Mouse (Mus musculus): ENCODE measurements around the gene Srpk2. TPM values are rescaled to one million over a fixed set of nuclear protein-coding genes. Genes with fewer than 3 reads are reported as not detected.

Srpk2 gene
- polyA plus RNA-seq, 1 experiment from 2014 or later: 9.2 TPM

DNA sequence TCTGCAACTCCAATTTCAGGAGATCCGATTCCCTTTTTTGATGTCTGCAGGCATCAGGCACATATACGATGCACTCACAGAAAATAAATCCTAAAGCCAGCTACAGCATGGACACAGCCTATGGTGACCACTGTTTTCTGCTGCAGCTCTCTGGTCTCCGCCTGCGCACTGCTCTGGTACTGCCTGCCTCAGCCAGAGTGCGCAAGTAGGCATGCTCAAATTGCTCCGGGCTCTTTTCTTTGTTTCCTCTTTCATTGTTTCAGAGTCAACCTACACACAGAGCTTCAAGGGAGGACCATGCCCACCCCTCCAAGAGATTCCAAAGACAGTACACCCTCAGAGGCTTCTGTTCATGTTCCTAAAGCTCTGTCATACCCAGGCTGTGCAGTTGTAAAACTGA, 175.8 kb downstream of the Srpk2 start:
- no peak for ATAC-seq
- no peak overlapping the region for H3K9ac ChIP-seq
- WGBS (ENCODE audit: insufficient replicate concordance): 85% methylated on average over 6 of the region's 6 CpGs
- no peak overlapping the region for H3K4me3 ChIP-seq
- no peak overlapping the region for H3K4me2 ChIP-seq
- no peaks in the 10 kb centered on the region for H3K9me3 ChIP-seq (replicated peaks)
- no peak overlapping the region for H3K27ac ChIP-seq
- H3K4me1 ChIP-seq: no peaks in the 10 kb centered on the region
- peaks cover 28% of the 10 kb centered on the region for H3K36me3 ChIP-seq
- no peaks in the 10 kb centered on the region for H3K27me3 ChIP-seq (replicated peaks)

DNA sequence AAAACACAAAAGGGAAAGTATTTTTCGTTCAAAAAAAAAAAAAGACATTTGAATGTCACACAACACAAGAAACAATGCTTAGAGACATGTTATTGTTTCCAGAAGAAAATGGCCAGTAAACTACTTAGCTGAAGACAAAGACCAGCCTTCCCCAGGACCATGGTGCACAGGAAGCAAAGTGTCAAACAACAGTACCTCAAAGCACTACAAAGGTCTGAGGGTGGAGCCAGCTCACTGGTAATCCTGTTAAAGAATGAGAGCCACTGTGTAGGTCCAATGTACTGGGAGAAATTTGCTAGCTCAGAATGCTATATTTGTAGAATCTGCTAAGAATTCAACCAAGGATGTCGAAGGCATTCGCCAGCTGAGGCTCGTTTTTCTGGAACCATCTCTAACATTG, 177.2 kb downstream of the Srpk2 start:
- Histone ChIP-seq H3K4me1 (no peaks in the 10 kb centered on the region), H3K4me2 (no peak overlapping the region), H3K27ac (no peak overlapping the region), H3K36me3 (peaks cover 26% of the 10 kb centered on the region), H3K27me3 (replicated peaks) (no peaks in the 10 kb centered on the region), H3K9me3 (replicated peaks) (no peaks in the 10 kb centered on the region), H3K9ac (no peak overlapping the region), H3K4me3 (no peak overlapping the region)
- ATAC-seq: no peak
- WGBS (ENCODE audit: insufficient replicate concordance): 78% methylated on average over 4 of the region's 4 CpGs

DNA sequence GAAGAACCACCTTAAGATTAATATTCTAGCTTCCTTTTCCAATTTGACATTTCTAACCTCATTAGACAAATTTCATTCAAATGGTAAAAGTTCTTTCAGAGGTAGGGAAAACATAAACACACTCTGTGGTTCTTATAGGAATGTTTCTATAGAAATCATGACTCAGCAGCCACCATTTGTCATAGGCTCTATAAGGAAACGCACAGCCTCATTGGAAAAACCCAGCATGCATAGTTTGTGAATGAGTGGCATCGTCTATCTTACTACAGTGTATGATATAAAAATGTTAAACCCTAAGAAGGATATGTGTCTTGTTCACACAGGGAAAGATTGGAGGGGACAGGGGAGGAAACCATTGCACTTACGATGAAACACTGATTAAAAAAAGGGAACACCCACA, 178.8 kb downstream of the Srpk2 start:
- Histone ChIP-seq H3K4me2 (no peak overlapping the region), H3K4me1 (no peaks in the 10 kb centered on the region), H3K9ac (no peak overlapping the region), H3K36me3 (peaks cover 43% of the 10 kb centered on the region), H3K27me3 (replicated peaks) (no peaks in the 10 kb centered on the region), H3K9me3 (replicated peaks) (no peaks in the 10 kb centered on the region), H3K27ac (no peak overlapping the region), H3K4me3 (no peak overlapping the region)
- WGBS (ENCODE audit: insufficient replicate concordance): 81% methylated on average over 3 of the region's 3 CpGs
- no peak for ATAC-seq

DNA sequence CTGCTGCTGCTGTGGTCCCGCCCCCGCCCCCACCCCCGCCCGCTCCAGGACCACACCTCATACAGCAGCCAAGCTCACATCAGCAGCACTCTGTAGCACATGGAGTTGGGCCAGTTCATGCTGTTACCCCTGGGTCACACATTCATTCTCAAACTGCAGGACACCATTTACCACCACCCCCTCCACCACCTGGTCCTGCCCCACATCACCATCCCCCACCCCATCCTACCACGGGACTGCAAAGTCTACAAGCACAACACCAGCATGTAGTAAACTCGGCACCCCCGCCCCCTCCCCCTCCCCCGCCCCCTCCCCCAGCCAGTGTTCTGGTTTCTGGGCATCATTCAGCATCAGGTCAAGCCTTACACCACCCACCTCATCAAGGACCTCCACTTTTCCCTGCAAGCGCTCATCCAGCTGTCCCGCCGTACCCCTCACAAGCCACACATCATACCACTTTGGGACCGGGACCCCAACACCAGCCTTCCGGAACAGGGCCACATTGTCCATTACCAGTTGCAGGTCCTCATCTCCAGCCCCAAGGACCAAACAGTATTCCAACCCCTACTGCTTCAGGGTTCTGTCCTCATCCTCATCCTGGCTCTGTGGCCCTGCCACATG, 182.0 kb downstream of the Srpk2 start:
- Histone ChIP-seq H3K27ac (no peak overlapping the region), H3K9ac (no peak overlapping the region), H3K36me3 (peaks cover 71% of the 10 kb centered on the region), H3K4me3 (no peak overlapping the region), H3K4me2 (no peak overlapping the region), H3K9me3 (replicated peaks) (no peaks in the 10 kb centered on the region), H3K4me1 (no peaks in the 10 kb centered on the region), H3K27me3 (replicated peaks) (no peaks in the 10 kb centered on the region)
- 86% methylated on average over 13 of the region's 13 CpGs for WGBS (ENCODE audit: insufficient replicate concordance)
- peak; percentile 35 for ATAC-seq

DNA sequence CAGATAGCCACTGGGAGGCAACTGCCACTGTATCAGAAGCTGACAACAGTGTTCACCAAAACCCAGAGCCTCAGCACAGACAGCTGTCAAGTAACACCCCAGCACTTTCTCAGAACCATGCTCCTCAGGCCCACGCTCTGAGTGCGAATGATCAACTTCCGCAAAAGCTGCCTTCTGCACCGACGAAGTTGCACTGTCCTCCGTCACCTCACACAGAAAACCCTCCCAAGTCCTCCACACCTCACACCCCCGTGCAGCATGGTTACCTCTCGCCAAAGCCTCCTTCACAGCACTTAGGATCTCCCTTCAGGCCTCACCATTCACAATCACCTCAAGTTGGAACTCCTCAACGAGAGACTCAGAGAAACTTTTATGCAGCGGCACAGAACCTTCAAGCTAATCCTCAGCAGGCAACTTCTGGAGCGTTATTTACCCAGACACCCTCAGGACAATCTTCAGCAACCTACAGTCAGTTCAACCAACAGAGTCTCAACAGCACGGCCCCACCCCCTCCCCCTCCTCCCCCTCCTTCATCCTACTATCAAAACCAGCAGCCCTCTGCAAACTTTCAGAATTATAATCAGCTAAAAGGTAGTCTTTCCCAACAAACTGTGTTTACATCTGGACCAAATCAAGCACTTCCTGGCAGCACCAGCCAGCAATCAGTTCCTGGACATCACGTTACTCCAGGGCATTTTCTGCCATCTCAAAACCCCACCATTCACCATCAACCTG, 182.7 kb downstream of the Srpk2 start:
- 0 out of 2 replicates have a peak, but pooled peaks have one; percentile 5 for ATAC-seq
- Histone ChIP-seq H3K36me3 (peaks cover 76% of the 10 kb centered on the region), H3K9ac (no peak overlapping the region), H3K27ac (no peak overlapping the region), H3K4me3 (no peak overlapping the region), H3K27me3 (replicated peaks) (no peaks in the 10 kb centered on the region), H3K9me3 (replicated peaks) (no peaks in the 10 kb centered on the region), H3K4me2 (no peak overlapping the region), H3K4me1 (no peaks in the 10 kb centered on the region)
- WGBS (ENCODE audit: insufficient replicate concordance): 83% methylated on average over 13 of the region's 13 CpGs

DNA sequence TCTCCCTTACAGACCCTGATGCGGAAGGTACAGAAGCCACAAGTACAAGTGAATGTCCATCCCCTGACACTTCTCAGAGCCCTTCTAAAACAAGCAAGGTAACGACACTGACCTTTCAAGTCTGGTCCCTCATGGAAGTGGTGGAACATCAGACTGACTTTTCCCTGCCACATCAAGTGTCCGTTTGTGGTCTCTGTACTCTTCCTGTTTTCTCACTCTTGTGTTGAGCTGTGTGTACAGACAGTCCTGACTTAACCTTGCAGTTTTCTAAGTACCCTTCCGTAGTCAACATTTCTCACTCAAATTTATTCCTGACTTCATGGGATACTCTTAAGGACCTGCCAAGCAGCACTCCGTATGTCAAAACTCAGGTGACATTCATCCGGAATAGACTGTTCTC, 183.7 kb downstream of the Srpk2 start:
- 78% methylated on average over 6 of the region's 6 CpGs for WGBS (ENCODE audit: insufficient replicate concordance)
- Histone ChIP-seq H3K36me3 (peaks cover 86% of the 10 kb centered on the region), H3K4me2 (no peak overlapping the region), H3K9ac (no peak overlapping the region), H3K4me3 (no peak overlapping the region), H3K27ac (no peak overlapping the region), H3K4me1 (no peaks in the 10 kb centered on the region), H3K27me3 (replicated peaks) (no peaks in the 10 kb centered on the region), H3K9me3 (replicated peaks) (no peaks in the 10 kb centered on the region)
- no peak for ATAC-seq

DNA sequence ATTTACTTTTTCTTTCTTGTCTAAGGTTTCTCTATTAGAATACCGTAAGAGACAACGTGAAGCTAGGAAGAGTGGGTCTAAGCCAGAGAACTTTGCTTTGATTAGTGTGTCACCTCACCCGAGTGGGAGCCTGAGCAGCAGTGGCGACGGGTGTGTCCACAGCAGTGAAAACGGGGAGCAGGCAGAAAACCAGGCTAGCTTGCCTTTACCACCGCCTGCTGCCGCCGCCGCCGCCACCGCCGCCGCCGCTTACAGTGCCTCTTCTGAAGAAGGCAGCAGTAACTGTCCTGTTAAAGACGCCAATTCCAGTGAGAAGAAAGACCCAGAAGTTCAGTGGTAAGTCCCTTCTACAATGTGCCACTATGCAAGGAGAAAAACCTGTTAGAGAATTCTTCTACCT, 185.2 kb downstream of the Srpk2 start:
- ATAC-seq: no peak
- no peak overlapping the region for H3K4me2 ChIP-seq
- H3K27me3 ChIP-seq (replicated peaks): no peaks in the 10 kb centered on the region
- H3K9me3 ChIP-seq (replicated peaks): no peaks in the 10 kb centered on the region
- no peak overlapping the region for H3K4me3 ChIP-seq
- no peak overlapping the region for H3K27ac ChIP-seq
- 90% methylated on average over 16 of the region's 16 CpGs for WGBS (ENCODE audit: insufficient replicate concordance)
- no peak overlapping the region for H3K9ac ChIP-seq
- H3K4me1 ChIP-seq: no peaks in the 10 kb centered on the region
- H3K36me3 ChIP-seq: peaks cover 84% of the 10 kb centered on the region

DNA sequence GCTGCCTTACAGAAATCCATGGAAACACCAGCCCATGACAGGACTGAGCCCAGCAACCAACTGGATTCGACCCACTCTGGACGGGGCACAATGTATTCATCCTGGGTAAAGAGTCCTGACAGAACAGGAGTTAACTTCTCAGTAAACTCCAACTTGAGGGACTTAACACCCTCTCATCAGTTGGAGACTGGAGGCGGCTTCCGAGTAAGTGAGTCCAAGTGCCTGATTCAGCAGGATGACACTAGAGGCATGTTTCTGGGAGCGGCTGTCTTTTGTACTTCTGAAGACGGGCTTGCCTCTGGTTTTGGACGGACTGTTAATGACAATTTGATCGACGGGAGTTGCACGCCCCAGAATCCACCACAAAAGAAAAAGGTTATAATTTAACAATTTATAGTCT, 186.5 kb downstream of the Srpk2 start:
- H3K27me3 ChIP-seq (replicated peaks): no peaks in the 10 kb centered on the region
- 91% methylated on average over 10 of the region's 10 CpGs for WGBS (ENCODE audit: insufficient replicate concordance)

DNA sequence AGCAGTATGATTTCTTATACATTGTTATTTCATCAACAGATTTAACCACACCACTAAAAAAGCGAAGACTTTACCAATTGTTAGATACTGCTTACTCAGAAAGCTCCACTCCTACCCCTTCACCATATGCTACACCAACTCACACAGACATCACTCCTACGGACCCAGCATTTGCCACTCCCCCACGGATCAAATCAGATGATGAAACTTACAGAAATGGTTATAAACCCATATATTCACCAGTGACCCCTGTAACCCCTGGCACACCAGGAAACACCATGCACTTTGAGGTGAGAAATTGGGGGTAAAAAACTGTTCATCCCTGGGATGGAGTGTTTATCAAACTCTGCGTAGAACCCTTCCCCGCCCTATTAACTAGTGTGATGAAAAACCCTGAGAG, 187.5 kb downstream of the Srpk2 start:
- 89% methylated on average over 5 of the region's 5 CpGs for WGBS (ENCODE audit: insufficient replicate concordance)
- peaks cover 90% of the 10 kb centered on the region for H3K36me3 ChIP-seq
- ATAC-seq: no peak

More for the DNA sequence above, 186.5 kb downstream of the Srpk2 start:
- ATAC-seq: no peak
- no peak overlapping the region for H3K4me3 ChIP-seq
- no peak overlapping the region for H3K4me2 ChIP-seq
- no peak overlapping the region for H3K27ac ChIP-seq
- peaks cover 90% of the 10 kb centered on the region for H3K36me3 ChIP-seq
- H3K4me1 ChIP-seq: no peaks in the 10 kb centered on the region
- H3K9me3 ChIP-seq (replicated peaks): no peaks in the 10 kb centered on the region
- no peak overlapping the region for H3K9ac ChIP-seq

DNA sequence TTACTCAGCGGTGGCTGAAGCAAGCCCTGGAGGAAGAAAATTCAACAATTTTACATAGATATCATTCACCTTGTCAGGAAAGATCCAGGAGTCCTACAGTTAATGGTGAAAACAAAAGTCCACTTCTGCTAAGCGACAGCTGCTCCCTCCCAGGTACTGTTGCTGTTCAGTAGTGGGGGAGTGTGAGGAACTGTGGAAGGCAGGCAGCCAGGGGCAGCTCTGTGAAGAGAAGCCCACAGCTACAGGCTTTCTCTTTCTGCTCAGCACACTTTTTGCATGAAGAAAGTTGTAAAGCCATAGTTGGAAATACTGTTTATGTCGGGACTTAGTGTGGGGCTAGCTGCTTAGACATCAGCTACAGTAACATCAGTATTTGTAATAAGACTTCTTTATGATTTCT, 188.0 kb downstream of the Srpk2 start:
- H3K4me3 ChIP-seq: no peak overlapping the region
- H3K4me2 ChIP-seq: no peak overlapping the region
- H3K9ac ChIP-seq: no peak overlapping the region
- no peak for ATAC-seq
- H3K27ac ChIP-seq: no peak overlapping the region
- peaks cover 88% of the 10 kb centered on the region for H3K36me3 ChIP-seq
- whole genome bisulfite sequencing (ENCODE audit: insufficient replicate concordance): 93% methylated on average over 3 of the region's 3 CpGs
- H3K9me3 ChIP-seq (replicated peaks): no peaks in the 10 kb centered on the region
- no peaks in the 10 kb centered on the region for H3K27me3 ChIP-seq (replicated peaks)
- H3K4me1 ChIP-seq: no peaks in the 10 kb centered on the region

More for the DNA sequence above, 187.5 kb downstream of the Srpk2 start:
- Histone ChIP-seq H3K27ac (no peak overlapping the region), H3K27me3 (replicated peaks) (no peaks in the 10 kb centered on the region), H3K9ac (no peak overlapping the region), H3K4me2 (no peak overlapping the region), H3K9me3 (replicated peaks) (no peaks in the 10 kb centered on the region), H3K4me1 (no peaks in the 10 kb centered on the region), H3K4me3 (no peak overlapping the region)

DNA sequence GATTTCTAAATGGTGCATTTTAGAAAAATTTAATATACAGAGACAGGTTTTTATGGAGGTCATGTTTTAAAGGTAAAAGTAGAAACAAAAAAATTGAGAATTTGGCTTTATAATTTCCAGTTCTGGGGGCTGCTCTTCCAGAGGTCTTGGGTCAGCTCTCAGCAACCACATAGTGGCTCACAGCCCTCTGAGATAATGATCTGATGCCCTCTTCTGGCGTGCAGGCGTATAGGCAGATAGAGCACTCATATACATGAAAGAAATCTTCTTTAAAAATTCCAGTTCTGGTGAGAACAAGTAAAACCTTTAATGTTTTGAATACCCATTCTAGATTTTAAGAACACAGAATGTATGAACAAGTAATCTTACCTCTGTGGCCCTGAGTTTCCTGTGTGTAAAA, 193.6 kb downstream of the Srpk2 start:
- ATAC-seq: no peak
- H3K27ac ChIP-seq: no peak overlapping the region
- no peak overlapping the region for H3K9ac ChIP-seq
- no peak overlapping the region for H3K4me2 ChIP-seq
- H3K4me3 ChIP-seq: no peak overlapping the region
- 37% methylated on average over 2 of the region's 2 CpGs for WGBS (ENCODE audit: insufficient replicate concordance)
- no peaks in the 10 kb centered on the region for H3K4me1 ChIP-seq
- no peaks in the 10 kb centered on the region for H3K27me3 ChIP-seq (replicated peaks)
- H3K36me3 ChIP-seq: peaks cover 90% of the 10 kb centered on the region
- H3K9me3 ChIP-seq (replicated peaks): no peaks in the 10 kb centered on the region

DNA sequence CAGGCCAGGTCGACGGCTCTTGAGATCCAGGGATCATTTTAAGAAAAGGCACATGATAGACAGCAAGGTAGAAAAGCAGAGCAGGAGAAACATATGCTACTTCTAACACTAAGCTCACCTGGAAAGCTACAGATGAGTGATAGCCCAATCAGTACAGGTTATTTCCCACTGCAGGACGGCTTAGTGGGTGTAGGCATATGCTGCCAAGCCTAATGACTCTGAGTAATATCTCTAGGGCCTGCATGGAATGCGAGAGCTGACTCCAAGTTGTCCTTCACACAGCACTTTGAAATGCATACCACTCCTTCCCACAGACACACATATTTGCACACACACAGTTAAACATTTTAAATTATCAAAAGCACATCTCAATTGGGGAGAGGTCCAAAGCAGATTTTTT, 195.2 kb downstream of the Srpk2 start:
- H3K4me1 ChIP-seq: no peaks in the 10 kb centered on the region
- WGBS (ENCODE audit: insufficient replicate concordance): 85% methylated on average over 4 of the region's 4 CpGs
- no peak overlapping the region for H3K27ac ChIP-seq
- no peak for ATAC-seq
- H3K27me3 ChIP-seq (replicated peaks): no peaks in the 10 kb centered on the region
- no peaks in the 10 kb centered on the region for H3K9me3 ChIP-seq (replicated peaks)
- no peak overlapping the region for H3K9ac ChIP-seq
- no peak overlapping the region for H3K4me3 ChIP-seq
- H3K4me2 ChIP-seq: no peak overlapping the region
- peaks cover 93% of the 10 kb centered on the region for H3K36me3 ChIP-seq
